Mouse (Mus musculus): ENCODE data around the gene Gm3043.
"Not testable (repeated sequence)": the region's sequence is repeated elsewhere in the genome, so short reads cannot be mapped to it uniquely, and the experiment has no call there.

The Gm3043 gene

DNA sequence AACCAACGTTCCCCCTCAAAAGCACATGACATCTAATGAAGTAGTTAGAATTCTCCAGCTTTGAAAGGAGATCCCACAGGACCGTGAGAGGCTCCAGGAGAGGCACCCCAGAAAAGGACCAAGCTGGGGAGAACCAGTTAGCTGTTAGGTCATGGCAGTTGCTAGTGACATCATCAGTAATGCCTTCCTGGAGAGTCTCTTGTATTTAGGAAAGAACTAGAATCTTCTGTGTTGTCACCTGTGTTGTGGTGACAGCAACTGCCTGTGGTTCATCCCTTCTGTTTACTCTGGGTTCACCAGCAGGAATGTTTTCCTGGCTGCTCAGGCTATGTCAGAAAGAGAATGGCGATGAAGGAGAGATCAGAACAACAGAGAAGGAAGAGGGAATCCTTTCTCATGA is at the start of gene Gm3043:
Gene Gm3043, plus strand, starts transcription at position 301 of the 400 bp plus-strand sequence.
- DNase-seq = not testable (repeated sequence)

DNA sequence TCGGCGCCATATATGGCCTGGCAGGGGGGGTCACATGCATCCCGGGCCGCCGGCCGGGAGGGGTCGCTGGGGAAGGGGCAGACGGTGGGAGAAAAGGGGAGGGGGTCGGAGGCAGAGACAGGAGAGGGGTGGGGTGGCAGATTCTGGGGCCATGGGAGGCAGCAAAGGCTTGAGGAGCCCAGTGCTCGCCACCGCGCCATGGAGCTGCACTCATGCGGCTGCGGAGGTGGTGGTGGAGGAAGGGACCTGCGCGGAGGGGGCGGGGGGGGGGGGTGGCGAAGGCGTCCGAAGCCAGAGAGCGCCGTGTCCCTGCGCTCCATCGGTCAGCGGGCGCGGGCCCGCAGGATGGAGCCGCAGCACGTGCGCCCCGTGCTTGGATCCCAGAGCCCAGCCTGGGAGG is 36.9 kb upstream of the Gm3043 start, which contains the start of gene Gm3020:
Gene Gm3020, plus strand, starts transcription at position 301 of the 400 bp plus-strand sequence.
- DNase-seq = not testable (repeated sequence)

All from cerebellum, adult 18-20 months (tissue).